Mouse (Mus musculus) heart, embryonic 11.5 days (tissue): Measurements from ENCODE around the gene Tor4a. TPM values are rescaled to one million over a fixed set of nuclear protein-coding genes. Genes with fewer than 3 reads are reported as not detected.

Source experiments
- ATAC-seq: fragments of 200-750 bp; cut with Nextera tagmentation; replicated peaks from 2 replicates; pipeline ENCODE4 v1.8.0; 2017; ENCODE audit warnings: moderate library complexity; ENCODE audit not compliant: insufficient number of reproducible peaks, low FRiP score, low TSS enrichment
- H3K27ac ChIP-seq: fragments of 300-500 bp; sonication (generic); 2 replicates; pipeline ENCODE4 v1.5.1; 2014; ENCODE audit warnings: mild to moderate bottlenecking, low read depth, low read length
- H3K27me3 ChIP-seq: fragments of 300-500 bp; sonication (generic); 2 replicates; pipeline ENCODE4 v1.6.1; 2014; ENCODE audit warnings: mild to moderate bottlenecking, low read length, mixed read lengths; ENCODE audit not compliant: control insufficient read depth, insufficient read depth
- H3K36me3 ChIP-seq: fragments of 300-500 bp; sonication (generic); 2 replicates; pipeline ENCODE4 v1.6.1; 2014; ENCODE audit warnings: mild to moderate bottlenecking, low read length, moderate library complexity, mixed read lengths; ENCODE audit not compliant: control insufficient read depth, insufficient read depth
- H3K4me1 ChIP-seq: fragments of 300-500 bp; sonication (generic); 2 replicates; pipeline ENCODE4 v1.6.1; 2014; ENCODE audit warnings: low read length; ENCODE audit not compliant: control insufficient read depth, insufficient read depth
- H3K4me2 ChIP-seq: fragments of 300-500 bp; sonication (generic); 2 replicates; pipeline ENCODE4 v1.6.1; 2014; ENCODE audit warnings: mild to moderate bottlenecking, moderate library complexity
- H3K4me3 ChIP-seq: fragments of 300-500 bp; sonication (generic); 2 replicates; pipeline ENCODE4 v1.5.1; 2014; ENCODE audit warnings: low read depth, low read length
- H3K9ac ChIP-seq: fragments of 300-500 bp; sonication (generic); 2 replicates; pipeline ENCODE4 v1.6.1; 2014; ENCODE audit warnings: mild to moderate bottlenecking, low read depth, low read length, moderate library complexity
- H3K9me3 ChIP-seq: fragments of 300-500 bp; sonication (generic); replicated peaks from 2 replicates; pipeline ENCODE4 v1.6.1; 2016; ENCODE audit warnings: low read length; ENCODE audit not compliant: control insufficient read depth
- WGBS: fragments of 180-500 bp; shearing (Covaris S2); extraction: QIAGEN DNeasy Blood & Tissue Kit; methylation state at CpG from one replicate; pipeline ENCODE4 v1.1.7; 2014; ENCODE audit not compliant: insufficient replicate concordance; 5-methylcytosine and 5-hydroxymethylcytosine counted together
- polyA plus RNA-seq: library from polyadenylated mRNA; unstranded; fragments of >200 nt; fragmentation: Nextera tagmentation; extraction: Ambion mirVana; gene quantifications from 2 replicates; pipeline ENCODE4 v1.2.1, GENCODE M21; 2014

The Tor4a gene
- polyA plus RNA-seq, 1 experiment from 2014 or later: 5.9 TPM

GRCm38 (mm10) chr2:25238106-25238505 lies 41.4 kb upstream of the Tor4a start:
- Histone ChIP-seq H3K27me3 (peaks cover 28% of the 10 kb centered on the region), H3K4me3 (no peak overlapping the region), H3K9me3 (no peaks in the 10 kb centered on the region), H3K4me1 (peaks cover 20% of the 10 kb centered on the region), H3K36me3 (no peaks in the 10 kb centered on the region), H3K4me2 (no peak overlapping the region), H3K27ac (no peak overlapping the region), H3K9ac (no peak overlapping the region)
- no peak for ATAC-seq

GRCm38 (mm10) chr2:25237522-25237921 lies 40.8 kb upstream of the Tor4a start:
- 61% methylated on average over 4 of the region's 4 CpGs for whole genome bisulfite sequencing
- Histone ChIP-seq H3K4me1 (peaks cover 17% of the 10 kb centered on the region), H3K9ac (no peak overlapping the region), H3K4me2 (no peak overlapping the region), H3K36me3 (no peaks in the 10 kb centered on the region), H3K27ac (no peak overlapping the region), H3K9me3 (no peaks in the 10 kb centered on the region), H3K4me3 (no peak overlapping the region), H3K27me3 (peaks cover 26% of the 10 kb centered on the region)
- no peak for ATAC-seq

- Histone ChIP-seq H3K27me3 (peaks cover 22% of the 10 kb centered on the region), H3K27ac (no peak within 1 kb of the TSS), H3K36me3 (no peaks in the 10 kb centered on the region), H3K4me3 (no peak within 1 kb of the TSS), H3K4me2 (no peak within 1 kb of the TSS; the same call in 1 of the 2 replicates), H3K9me3 (no peaks in the 10 kb centered on the region), H3K9ac (no peak within 1 kb of the TSS), H3K4me1 (peaks cover 13% of the 10 kb centered on the region)
- WGBS: 20% methylated on average over 8 of the region's 8 CpGs
- no peak for ATAC-seq
Measured at GRCm38 (mm10) chr2:25236614-25237013, 39.9 kb upstream of the Tor4a start, which contains the start of gene Rnf224. TSS of gene Rnf224 (minus strand) at chr2:25236787.

- no peak overlapping the region for H3K27ac ChIP-seq
- ATAC-seq: no peak
- H3K36me3 ChIP-seq: no peaks in the 10 kb centered on the region
- no peaks in the 10 kb centered on the region for H3K9me3 ChIP-seq
- no peaks in the 10 kb centered on the region for H3K4me1 ChIP-seq
- WGBS: 57% methylated on average over 5 of the region's 5 CpGs
- H3K9ac ChIP-seq: no peak overlapping the region
- no peak overlapping the region for H3K4me3 ChIP-seq
- peaks cover 25% of the 10 kb centered on the region for H3K27me3 ChIP-seq
- no peak overlapping the region for H3K4me2 ChIP-seq
Measured at GRCm38 (mm10) chr2:25234551-25235220, 38.0 kb upstream of the Tor4a start.

- no peak for ATAC-seq
- WGBS: 94% methylated on average over 3 of the region's 3 CpGs
- Histone ChIP-seq H3K4me1 (peaks cover under 1% of the 10 kb centered on the region; the same call in 1 of the 2 replicates), H3K27ac (no peak within 1 kb of the TSS), H3K27me3 (peaks cover 31% of the 10 kb centered on the region), H3K9me3 (no peaks in the 10 kb centered on the region), H3K36me3 (no peaks in the 10 kb centered on the region), H3K9ac (no peak within 1 kb of the TSS), H3K4me3 (no peak within 1 kb of the TSS), H3K4me2 (no peak within 1 kb of the TSS)
Measured at GRCm38 (mm10) chr2:25234050-25234449, 37.4 kb upstream of the Tor4a start, which contains the start of gene Slc34a3. TSS of gene Slc34a3 (minus strand) at chr2:25234364.

- H3K27me3 ChIP-seq: peaks cover 31% of the 10 kb centered on the region
- H3K9me3 ChIP-seq: no peaks in the 10 kb centered on the region
- no peak overlapping the region for H3K4me2 ChIP-seq
- ATAC-seq: no peak
- no peaks in the 10 kb centered on the region for H3K36me3 ChIP-seq
- H3K9ac ChIP-seq: no peak overlapping the region
- H3K4me3 ChIP-seq: no peak overlapping the region
- H3K4me1 ChIP-seq: peaks cover 4% of the 10 kb centered on the region; the same call in 1 of the 2 replicates
- no peak overlapping the region for H3K27ac ChIP-seq
- 77% methylated on average over 4 of the region's 4 CpGs for WGBS
Measured at GRCm38 (mm10) chr2:25233421-25233820, 36.7 kb upstream of the Tor4a start.

GRCm38 (mm10) chr2:25231038-25231437 lies 34.4 kb upstream of the Tor4a start:
- H3K27me3 ChIP-seq: peaks cover 31% of the 10 kb centered on the region

GRCm38 (mm10) chr2:25230581-25230980 lies 33.9 kb upstream of the Tor4a start:
- H3K4me3 ChIP-seq: no peak overlapping the region
- no peak overlapping the region for H3K4me2 ChIP-seq
- no peak overlapping the region for H3K9ac ChIP-seq
- H3K4me1 ChIP-seq: peaks cover 7% of the 10 kb centered on the region; the same call in 1 of the 2 replicates
- ATAC-seq: no peak
- H3K36me3 ChIP-seq: no peaks in the 10 kb centered on the region
- no peak overlapping the region for H3K27ac ChIP-seq
- 84% methylated on average over 7 of the region's 7 CpGs for WGBS
- no peaks in the 10 kb centered on the region for H3K9me3 ChIP-seq
- H3K27me3 ChIP-seq: peaks cover 31% of the 10 kb centered on the region

More at GRCm38 (mm10) chr2:25231038-25231437, 34.4 kb upstream of the Tor4a start:
- Histone ChIP-seq H3K36me3 (no peaks in the 10 kb centered on the region), H3K27ac (no peak overlapping the region), H3K9me3 (no peaks in the 10 kb centered on the region), H3K4me1 (peaks cover 4% of the 10 kb centered on the region; the same call in 1 of the 2 replicates), H3K4me2 (no peak overlapping the region), H3K9ac (no peak overlapping the region), H3K4me3 (no peak overlapping the region)
- 54% methylated on average over 12 of the region's 12 CpGs for WGBS
- ATAC-seq: no peak

GRCm38 (mm10) chr2:25229582-25229981 lies 32.9 kb upstream of the Tor4a start:
- no peak for ATAC-seq
- peaks cover 24% of the 10 kb centered on the region; the same call in 1 of the 2 replicates for H3K27me3 ChIP-seq
- H3K4me1 ChIP-seq: peaks cover 8% of the 10 kb centered on the region; the same call in 1 of the 2 replicates
- no peak overlapping the region for H3K4me2 ChIP-seq
- no peak overlapping the region for H3K9ac ChIP-seq
- H3K9me3 ChIP-seq: no peaks in the 10 kb centered on the region
- WGBS: 69% methylated on average over 5 of the region's 5 CpGs
- H3K4me3 ChIP-seq: no peak overlapping the region
- no peaks in the 10 kb centered on the region for H3K36me3 ChIP-seq
- no peak overlapping the region for H3K27ac ChIP-seq
